In the genomic region with DNA sequence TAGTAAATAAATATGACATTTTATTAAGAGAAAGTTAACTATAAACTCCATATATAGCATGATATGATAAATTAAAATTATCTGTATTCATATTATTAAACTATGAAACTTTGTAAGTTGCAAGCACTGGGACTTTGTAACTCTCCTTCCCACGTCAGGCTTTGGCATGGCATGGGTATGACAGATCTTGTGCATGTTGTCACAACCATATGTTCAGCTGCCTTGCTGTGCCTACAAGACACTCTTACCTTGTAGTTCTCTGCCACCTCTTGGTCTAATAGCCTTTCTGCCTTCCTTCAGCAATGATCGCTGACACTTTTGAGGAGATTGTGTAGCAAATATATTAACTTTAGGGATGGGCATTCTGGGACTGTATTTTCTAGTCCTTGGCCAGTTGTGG, we compare ENCODE assay signal across 17 mouse cellular contexts.
"Had no signal": no experiment of that assay in that cellular context is flagged by ENCODE, and none has a peak within 500 bp of the region (broad histone marks: within the 10 kb centered on the region; RNA-seq: fewer than 3 reads in every experiment).

No protein-coding gene starts in this region.

- ATAC-seq: liver, embryonic 12.5 days; liver, postnatal 0 days; lung, postnatal 0 days; midbrain, embryonic 13.5 days; midbrain, embryonic 15.5 days; midbrain, embryonic 16.5 days had no signal

- DNase-seq: left cerebral cortex, postnatal 4 days; liver; liver, embryonic 13.5 days; liver, postnatal 0 days; lung, adult 18-20 months; lung, adult 2 months; lung, embryonic 14.5 days; lung, postnatal 10 days; lung, postnatal 14 days; lung, postnatal 36 days; lung, postnatal 4 days; midbrain, embryonic 14.5 days had no signal
